Mouse (Mus musculus) mouse embryonic stem cell (cell line): ENCODE measurements around the gene Hcrt.

Experiments
- in situ Hi-C, 2 experiments: fragments of 300-500 bp; cut with MboI; formaldehyde crosslinking; loops; 1 replicate in 1 of 2; 3 replicates in 1 of 2; pipeline ENCODE4 v1.14.3; 2019 to 2020; ENCODE audit warnings: low sequenced_read_pairs in 2 of 2, low pct_unique_long_range_greater_than_20kb in 1 of 2, mixed read lengths in 1 of 2; ENCODE audit not compliant: unreplicated experiment in 1 of 2

The Hcrt gene

DNA sequence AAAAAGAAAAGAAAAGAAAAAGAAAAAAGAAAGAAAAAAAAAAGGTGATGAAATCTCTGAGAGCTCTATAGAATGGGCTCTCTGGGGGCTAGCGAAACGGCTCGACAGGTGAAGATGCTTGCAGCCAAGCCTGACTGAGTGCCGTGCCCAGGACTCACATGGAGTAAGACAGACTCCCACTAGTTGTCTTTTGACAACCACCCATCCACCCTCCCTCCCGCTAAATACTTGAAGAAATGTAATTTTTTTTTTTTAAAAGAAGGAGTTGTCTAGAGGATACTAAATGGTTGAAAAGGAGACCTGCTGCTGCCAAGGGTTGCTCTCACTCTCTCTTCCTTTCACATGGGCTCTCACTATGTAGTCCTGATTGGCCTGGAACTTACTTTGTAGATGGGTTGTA is 24.0 kb downstream of the Hcrt start:
- in situ Hi-C loops, result no loop called here

DNA sequence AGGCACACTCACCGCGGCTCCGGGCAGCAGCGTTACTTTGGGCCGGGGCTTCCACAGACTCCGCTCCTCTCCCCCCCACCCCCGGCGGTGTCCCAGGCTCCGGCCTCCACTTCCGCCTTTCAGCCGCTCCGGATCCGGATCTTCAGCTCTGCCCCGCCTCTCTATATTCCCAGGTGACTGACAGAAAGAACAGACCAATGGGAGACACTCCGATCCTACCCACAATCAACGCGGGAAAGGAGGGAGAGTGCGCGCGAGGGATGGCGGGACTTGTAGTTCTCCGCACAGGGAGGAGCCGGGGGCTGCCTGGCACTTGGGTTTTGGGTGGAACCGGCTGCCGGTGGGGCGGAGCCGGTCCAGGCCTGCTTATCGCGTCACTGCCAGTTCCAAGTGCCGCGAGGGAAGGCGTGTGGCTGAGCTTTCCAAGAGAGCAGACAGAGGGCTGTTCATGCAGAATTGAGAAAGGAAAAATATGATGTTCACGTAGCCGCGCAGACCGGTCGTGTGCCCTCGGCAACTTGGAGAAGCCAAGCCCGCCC is 24.6 kb downstream of the Hcrt start, which contains the start of gene Rab5c:
Gene Rab5c (minus strand): TSS at position 150 of the 539 bp plus-strand sequence.
- in situ Hi-C loops, result no loop called here

DNA sequence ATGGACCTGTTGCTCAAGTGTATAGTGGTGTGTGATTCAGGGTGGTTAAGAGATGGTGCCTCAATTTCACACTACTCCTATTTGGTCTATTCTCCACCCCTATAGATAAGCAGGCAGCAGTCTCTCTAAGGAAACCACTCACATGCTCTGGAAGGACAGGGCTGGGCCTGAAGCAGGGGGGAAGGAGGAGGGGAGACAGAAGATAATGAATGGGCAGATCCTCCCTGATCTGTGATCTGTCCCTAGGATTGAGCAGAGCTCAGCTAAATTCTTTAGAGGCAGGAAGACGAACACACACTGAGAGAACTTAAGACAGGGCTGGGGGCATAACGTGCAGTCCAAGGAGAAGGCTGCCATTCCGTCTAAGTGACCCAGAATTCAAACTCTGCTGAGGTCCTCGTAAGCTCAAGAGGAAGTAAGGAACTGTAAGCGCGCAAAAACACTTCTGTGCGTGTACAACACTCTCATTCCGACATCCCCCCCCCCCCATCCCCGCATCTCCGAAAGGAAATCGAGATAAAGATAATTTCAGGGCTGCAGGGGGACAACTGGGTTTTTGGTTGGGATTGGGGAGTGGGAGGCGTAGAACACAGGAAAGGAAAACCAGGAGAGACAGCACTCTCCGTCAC is 25.5 kb downstream of the Hcrt start:
- in situ Hi-C loops, result no loop called here

DNA sequence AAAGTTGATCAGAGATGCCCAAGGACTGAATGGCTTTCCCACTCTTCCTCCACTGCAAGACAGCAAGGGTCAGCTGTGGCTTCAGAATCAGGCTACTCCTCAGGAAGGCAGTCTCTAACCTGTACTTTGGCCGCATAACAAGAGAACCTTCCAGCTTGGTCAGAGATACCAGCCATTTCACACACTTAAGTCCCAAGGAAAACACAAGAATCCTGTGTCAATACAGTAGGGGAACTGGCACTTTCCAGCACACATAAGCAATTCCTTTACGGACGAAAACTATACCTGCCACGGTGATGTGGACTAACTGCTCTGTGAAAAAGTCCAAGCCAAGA is 26.0 kb downstream of the Hcrt start:
- in situ Hi-C loops, result no loop called here

DNA sequence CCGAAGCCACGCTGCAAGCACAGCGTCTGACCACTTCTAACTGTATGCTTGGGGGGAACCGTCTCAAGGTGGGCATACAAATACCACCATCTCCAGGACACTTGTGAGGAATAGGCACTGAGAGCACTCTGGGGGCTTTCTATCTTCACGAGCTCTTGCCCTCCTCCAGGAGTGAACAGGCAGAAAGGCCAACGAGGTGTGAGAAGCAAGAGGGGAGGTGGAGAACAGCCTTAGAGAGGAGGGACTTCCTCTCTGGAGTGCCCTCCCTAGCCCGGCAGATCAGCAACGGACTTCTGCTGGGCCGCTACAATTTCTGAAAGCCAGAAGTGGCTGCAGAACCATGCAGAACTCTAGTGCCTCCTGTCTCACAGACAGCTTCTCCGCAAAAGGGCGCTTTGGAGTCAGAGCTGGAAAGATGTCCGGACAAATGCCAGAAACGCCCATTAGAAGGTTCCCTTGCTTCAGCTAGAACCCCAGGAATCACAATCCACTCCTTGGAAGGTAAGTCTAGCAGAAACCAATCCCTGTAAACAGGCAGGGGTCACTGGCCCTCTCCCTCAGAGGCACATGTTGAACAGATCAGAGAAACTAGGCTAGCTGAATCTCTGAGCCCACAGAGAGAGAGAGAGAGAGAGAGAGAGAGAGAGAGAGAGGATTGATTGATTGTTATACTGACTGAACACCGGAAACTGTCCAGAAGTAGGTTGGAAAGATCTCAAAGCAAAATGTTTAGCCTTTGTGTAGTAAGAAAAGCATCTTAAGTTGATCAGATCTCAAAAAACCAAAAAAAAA is 26.6 kb downstream of the Hcrt start:
- in situ Hi-C loops, result no loop called here

DNA sequence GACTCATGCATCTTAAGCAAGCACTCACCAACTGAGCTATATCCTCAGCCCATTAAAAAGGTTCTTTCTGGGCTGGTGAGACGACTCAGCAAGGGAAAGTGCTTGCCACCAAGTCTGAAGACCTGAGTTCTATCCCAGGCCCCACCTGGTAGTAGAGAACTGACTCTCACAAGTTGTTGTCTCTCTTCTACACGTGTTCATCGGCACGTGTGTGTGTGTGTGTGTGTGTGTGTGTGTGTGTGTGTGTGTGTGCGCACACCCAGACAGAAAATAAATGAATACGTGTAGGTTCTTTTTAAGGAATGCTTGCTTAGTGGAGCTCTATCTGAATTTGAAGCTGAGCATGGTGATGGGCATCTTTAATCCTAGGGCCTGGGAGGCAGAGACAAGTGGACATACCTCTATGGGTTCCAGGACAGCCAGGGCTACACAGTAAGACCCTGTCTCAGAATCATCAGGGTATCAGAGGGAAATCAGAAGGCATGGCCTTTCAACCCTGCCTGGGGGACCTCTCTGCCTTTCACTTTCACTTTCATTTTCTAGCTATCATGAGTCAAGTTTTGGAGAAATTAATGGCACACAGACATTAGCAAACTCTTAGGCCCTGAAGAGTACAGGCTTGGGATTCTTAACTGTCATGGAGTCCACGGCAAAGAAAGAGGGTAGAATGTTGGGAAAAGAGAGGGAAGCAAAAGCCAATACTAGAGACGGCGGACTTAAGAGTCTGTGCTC is 27.4 kb downstream of the Hcrt start:
- in situ Hi-C loops, result no loop called here

DNA sequence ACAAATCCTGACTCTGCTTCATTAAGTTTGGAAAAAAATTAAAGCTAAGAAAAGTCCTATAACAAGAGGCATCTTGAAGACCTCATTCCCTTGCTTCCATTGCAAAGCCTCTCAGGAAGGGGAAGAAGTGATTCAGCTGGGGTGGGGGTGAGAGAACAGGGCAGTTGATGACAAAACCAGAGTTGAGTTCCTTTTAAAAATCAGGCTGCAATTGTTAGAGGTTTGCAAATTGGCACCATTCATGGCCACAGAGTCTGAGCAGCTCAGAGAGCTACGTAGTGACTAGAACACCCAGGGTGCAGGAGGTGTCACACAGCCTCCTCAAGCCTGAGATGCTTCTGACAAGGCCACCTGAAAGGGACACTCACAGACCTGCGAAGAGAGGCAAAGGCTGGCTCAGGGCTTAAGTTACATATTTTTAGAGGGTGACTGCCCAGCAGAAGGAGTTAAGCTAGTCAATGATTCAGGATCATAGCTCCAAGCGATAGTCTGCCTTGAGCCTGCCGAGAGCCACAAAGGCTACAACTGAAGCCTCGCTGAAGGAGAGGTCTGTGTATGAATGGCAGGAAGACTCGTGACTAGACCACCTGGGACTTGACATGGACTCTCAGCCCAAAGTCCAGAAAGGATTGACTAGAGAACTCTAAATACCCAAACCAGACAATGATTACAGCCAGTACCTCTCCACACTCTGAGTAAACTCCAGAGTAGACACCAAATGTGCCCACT is 32.1 kb downstream of the Hcrt start:
- in situ Hi-C loops, result no loop called here

DNA sequence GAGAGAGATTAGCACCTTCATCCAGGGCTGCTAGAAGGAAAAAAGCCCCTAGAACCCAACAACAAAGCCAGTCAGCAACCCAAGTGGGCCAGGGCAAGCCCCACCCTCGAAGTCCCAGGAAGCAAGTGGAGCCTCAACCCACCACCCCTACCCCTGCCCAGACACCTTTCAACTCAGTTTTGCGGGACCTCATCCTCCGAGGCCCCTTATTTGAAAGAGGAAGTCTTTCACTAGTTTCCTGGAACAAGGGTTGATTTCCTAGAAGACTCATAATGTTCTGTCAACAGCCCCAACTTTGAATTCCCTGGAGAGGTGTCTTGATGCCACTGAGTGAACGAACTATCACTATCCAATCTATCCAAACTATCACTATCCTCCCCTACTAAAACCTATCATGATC is 32.8 kb downstream of the Hcrt start:
- in situ Hi-C loops, result no loop called here

DNA sequence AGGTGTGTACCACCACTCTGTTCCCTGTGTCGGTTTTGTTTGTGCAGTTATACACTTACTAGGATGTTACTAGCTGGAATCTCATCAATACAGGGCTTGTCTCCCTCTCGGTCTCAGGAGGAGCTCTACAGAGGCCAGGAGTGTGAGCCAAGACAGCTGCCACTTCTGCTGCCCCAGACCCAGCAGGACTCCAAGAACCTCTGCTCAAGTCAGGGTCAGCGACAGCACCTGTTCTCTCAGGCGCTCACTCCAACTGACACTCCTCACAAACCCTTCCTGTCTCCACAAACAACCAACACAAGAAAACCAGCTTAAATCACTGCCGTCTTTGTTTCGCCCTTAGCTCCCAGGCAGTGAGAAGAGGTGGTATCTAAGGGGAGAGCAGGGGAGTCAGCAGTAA is 34.1 kb downstream of the Hcrt start:
- in situ Hi-C loops, result no loop called here

DNA sequence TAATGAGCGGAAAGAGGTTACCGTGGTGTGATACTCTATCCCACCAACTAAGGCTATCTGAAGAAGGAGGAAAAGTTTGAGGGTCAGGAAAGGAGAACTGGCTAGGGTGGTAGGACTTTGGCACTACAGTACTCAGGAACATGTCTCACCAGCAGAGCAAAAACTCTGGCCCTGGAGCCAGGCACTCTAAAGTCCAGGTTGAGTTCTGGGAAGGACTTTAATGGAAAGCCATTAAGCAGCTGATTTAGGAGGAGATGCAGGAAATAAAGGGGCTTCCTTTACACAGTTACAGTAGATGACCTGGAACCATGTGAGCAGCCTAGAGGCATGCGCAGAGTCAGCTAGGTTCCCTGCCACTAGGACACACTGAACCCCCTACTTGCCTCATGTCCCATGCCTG is 35.5 kb downstream of the Hcrt start:
- in situ Hi-C loops, result no loop called here

DNA sequence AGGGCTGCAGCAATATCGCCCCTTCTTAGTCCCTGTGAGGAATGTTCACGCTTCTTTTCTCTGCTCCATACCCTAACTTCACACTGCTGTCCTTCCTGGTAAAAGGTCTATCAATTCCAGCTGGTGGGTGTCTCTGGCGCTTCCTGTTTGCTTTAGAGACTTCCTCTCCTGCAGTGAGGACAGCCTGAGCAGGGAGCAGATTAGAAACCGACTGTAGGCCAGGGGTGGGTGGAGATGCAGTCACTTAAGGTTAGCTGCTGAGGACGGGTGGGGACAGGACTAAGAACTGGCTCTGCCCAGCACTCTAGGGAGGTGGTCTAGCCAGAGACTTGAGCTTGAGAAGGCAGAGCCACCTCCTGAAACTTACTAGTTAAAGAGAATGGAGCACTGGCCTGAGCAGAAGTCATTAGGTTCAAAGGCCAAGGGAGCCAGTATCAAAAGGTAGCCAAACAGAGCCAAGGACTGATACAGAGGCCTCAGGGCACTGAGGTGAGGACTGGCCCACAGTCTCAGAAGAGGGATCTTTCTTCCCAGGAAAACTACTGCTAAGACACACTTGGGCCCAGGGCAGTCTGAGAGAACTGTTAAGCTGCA is 37.7 kb downstream of the Hcrt start:
- in situ Hi-C loops, result no loop called here

DNA sequence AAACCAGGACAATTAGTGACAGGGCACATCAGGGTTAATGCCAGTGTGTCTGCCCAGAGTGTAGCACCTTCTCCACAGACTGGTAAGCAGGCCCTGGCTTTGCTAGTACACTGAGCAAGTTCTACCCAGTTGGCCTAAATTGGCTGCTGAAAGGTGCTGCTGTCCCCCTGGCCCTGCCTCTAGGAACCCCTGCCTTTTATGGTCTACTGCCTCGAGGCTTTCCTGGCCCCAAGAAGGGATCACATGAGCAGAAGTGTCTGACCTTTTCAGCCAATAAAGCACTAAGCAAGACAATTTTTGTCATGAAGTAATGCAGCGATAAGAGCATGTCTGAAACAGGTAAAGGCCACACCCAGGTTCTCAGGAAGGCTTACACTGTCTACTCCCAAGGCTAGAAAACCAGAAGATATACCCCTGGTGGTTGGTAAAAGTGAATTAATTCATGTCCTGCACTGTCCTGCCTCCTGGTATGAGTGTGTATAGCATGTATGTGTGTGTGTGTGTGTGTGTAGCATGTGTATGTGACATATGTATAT is 40.2 kb downstream of the Hcrt start:
- in situ Hi-C loops, result no loop called here

DNA sequence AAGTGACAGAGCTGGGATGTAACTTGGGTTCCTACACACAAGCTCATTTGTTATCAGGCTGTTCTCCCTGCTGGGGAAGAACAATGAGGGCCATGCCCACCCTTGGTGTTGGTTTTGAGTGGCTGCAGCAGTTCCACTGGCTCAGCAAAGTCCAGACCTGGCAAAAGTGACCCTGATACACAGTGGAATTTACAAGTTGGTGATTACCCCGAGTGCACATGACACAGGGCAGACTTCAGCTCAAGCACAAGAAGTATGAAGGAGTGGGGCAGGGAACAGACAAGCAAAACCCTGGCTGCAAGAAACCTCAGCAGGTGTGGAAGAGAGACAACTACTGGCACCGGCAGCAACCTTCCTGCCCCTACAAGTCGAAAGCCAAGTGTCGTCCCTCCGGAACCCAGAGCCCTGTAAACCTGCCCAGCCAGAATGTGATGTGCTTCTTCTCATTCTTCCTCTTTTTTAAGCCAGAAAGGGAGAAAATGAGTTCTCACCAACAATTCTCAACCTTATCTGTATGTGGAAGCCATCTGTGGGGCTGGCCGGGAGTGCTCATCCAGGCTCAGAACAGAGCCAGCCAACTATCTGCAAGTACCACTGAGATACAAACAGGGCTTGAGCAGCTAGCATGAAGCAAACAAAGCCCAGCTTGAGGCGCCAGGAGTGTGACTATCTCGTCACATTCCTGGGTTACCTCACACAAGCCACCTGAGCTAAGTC is 40.8 kb downstream of the Hcrt start:
- in situ Hi-C loops, result no loop called here

DNA sequence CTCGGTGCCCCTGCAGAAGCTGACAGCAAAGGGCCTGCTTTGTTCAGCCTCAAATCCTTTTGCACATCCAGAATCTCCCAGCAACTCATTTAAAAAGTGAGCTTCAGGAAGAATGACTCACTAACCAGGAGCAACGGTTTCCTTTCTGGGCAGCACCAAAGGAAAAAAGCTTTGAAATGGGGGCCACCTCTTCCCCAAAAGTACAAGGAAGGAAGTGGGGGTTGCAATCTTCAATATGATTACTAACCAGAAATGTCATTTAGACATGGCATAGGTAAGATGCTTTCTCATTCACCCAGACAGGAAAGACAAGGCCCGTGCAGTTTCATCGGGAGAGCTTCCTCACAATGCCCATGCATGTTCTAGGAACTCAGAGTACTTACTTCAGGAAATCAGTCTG is 41.5 kb downstream of the Hcrt start:
- in situ Hi-C loops, result no loop called here

DNA sequence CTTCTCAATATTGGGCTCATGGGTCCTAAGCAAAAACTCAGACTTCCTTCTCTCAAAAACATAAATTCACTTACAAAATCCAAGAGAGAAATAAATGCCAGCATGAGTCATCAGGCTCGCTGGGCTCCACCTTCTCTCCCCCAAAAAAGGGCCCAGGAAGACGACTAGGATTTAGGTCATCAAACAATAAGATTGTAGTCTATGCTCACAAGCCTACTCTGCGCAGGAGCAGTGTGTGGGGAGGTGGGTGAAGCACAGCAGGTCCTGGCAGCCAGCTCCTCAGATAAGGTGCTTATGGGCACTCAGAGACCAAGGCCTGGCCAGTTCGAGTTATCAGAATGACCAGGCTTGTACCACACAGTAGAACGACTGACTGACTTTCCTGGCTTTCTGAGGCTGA is 42.4 kb downstream of the Hcrt start:
- in situ Hi-C loops, result no loop called here

DNA sequence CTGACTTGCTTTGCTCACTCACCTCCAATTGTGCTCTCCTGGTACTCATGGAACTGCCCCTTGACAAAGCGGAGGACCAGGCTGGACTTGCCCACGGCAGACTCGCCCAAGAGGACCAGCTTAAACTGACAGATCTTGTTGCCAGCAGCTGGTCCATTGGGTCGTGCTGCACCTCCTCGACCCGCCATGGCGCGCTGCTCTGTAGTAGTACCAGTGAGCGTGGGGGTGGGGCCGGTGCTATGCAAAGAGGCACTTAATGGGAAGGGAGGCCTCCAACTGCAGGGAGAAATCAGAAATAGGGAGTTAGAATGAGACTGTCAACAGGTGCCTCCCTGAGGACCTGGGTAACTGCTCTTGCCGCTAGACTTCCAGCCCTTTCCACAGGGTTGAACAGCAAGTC is 42.8 kb downstream of the Hcrt start:
- in situ Hi-C loops, result no loop called here

DNA sequence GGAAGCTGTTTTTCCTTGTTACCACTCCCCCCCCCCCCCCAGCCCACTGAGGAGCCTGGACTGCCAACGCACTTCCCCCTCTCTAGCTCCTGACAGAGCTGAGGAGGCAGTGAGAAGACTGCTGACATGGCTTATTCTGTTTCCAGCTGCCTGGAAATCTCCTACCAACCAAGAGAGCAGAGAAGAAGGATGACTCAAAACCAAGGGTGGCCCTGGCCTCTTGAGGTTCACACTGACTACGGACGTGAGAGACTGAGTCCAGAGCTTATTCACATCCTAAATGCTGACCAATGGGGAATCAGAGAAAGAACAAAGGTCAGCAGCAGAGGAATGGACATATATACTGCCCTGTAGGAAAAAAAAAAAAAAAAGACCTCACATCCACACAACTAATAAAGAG is 43.4 kb downstream of the Hcrt start:
- in situ Hi-C loops, result no loop called here

DNA sequence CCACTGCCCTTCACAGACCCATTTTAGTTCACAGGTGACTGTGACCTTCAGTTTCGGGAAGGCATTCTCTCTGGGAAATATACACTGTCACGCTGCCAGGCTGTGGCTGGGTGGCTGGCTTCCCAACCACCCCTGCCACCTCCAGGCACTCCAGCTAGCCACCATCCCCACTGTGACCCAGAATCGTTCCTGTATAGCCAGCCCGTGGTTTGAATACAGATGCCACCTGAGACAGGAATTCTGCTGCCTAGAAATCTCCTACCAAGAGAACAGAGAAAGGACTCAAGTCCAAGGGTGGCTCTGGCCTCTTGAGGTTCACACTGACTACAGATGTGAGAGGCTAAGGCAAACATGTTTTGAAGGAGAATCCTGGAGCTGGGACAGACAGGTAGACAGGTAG is 43.9 kb downstream of the Hcrt start:
- in situ Hi-C loops, result no loop called here
